Mouse (Mus musculus) MEL (cell line): ENCODE results near the gene Fkbp6. TPM values are rescaled to one million over a fixed set of nuclear protein-coding genes. Genes with fewer than 3 reads are reported as not detected.
A peak's percentile ranks its signal among the peaks of the same experiment; 100 is the strongest.
"Not testable (repeated sequence)": the region's sequence is repeated elsewhere in the genome, so short reads cannot be mapped to it uniquely, and the experiment has no call there.

ENCODE experiments used
- DNase-seq: peaks from one replicate; pipeline ENCODE4 v3.0.0; 2011; ENCODE audit warnings: low read depth, low spot score
- H3K27ac ChIP-seq: 2 replicates; pipeline ENCODE4 v1.5.1; 2012; ENCODE audit warnings: low read depth, mild to moderate bottlenecking, control low read depth, low read length, moderate library complexity; ENCODE audit not compliant: control insufficient read depth
- H3K27me3 ChIP-seq, 2 experiments: fragments of 150-350 bp in 1 of 2; sonication (generic) in 1 of 2; 2 replicates each; pipeline ENCODE4 v1.6.1; 2012; ENCODE audit warnings: low read length in 2 of 2, mild to moderate bottlenecking in 2 of 2, improper control_type of control experiment in 1 of 2, moderate library complexity in 1 of 2; ENCODE audit not compliant: insufficient read depth in 2 of 2, control insufficient read depth in 1 of 2
- H3K36me3 ChIP-seq, 2 experiments: 2 replicates each; pipeline ENCODE4 v1.6.1; 2012 to 2014; ENCODE audit warnings: low read length in 2 of 2, improper control_type of control experiment in 1 of 2, inconsistent platforms in 1 of 2, mild to moderate bottlenecking in 1 of 2; ENCODE audit not compliant: insufficient read depth in 2 of 2, control insufficient read depth in 1 of 2
- H3K4me1 ChIP-seq, 2 experiments: fragments of 150-350 bp in 1 of 2; sonication (generic) in 1 of 2; 2 replicates each; pipeline ENCODE4 v1.6.1; 2012; ENCODE audit warnings: low read length in 2 of 2, improper control_type of control experiment in 1 of 2, mild to moderate bottlenecking in 1 of 2; ENCODE audit not compliant: insufficient read depth in 2 of 2, control insufficient read depth in 1 of 2
- H3K4me3 ChIP-seq, 2 experiments: fragments of 150-350 bp in 1 of 2; sonication (generic) in 1 of 2; 2 replicates each; pipeline ENCODE4 v1.5.1; 2012; ENCODE audit warnings: low read depth in 2 of 2, low read length in 2 of 2, mild to moderate bottlenecking in 2 of 2, moderate library complexity in 2 of 2, control low read depth in 1 of 2, improper control_type of control experiment in 1 of 2; ENCODE audit not compliant: control insufficient read depth in 1 of 2, insufficient read depth in 1 of 2
- H3K79me2 ChIP-seq: 2 replicates; pipeline ENCODE4 v1.6.1; 2012; ENCODE audit warnings: mild to moderate bottlenecking, low read length, moderate library complexity; ENCODE audit not compliant: control insufficient read depth, poor library complexity, insufficient read depth
- H3K9ac ChIP-seq: 2 replicates; pipeline ENCODE4 v1.6.1; 2012; ENCODE audit warnings: low read depth, mild to moderate bottlenecking, control low read depth, low read length, moderate library complexity; ENCODE audit not compliant: control insufficient read depth, poor library complexity, severe bottlenecking
- H3K9me3 ChIP-seq: fragments of 150-350 bp; sonication (generic); replicated peaks from 2 replicates; pipeline ENCODE4 v1.6.1; 2012; ENCODE audit warnings: mild to moderate bottlenecking, low read length, improper control_type of control experiment, moderate library complexity; ENCODE audit not compliant: insufficient read depth
- BHLHE40 ChIP-seq: IDR thresholded peaks from 2 replicates; pipeline ENCODE4 v1.6.1; 2012; ENCODE audit warnings: low read depth, mild to moderate bottlenecking, inconsistent platforms, low read length, improper control_type of control experiment, borderline replicate concordance
- CHD1 ChIP-seq: IDR thresholded peaks from 2 replicates; pipeline ENCODE4 v1.6.1; 2012; ENCODE audit warnings: low read depth, mild to moderate bottlenecking, inconsistent platforms, low read length, improper control_type of control experiment
- CTCF ChIP-seq, 3 experiments: IDR thresholded peaks in 2 of 3; conservative IDR thresholded peaks in 1 of 3; 2 replicates each; pipeline ENCODE4 v1.5.1; 2011 to 2012; ENCODE audit warnings: low read length in 3 of 3, low read depth in 2 of 3, mild to moderate bottlenecking in 2 of 3, improper control_type of control experiment in 1 of 3, inconsistent platforms in 1 of 3, mixed read lengths in 1 of 3, moderate library complexity in 1 of 3; ENCODE audit not compliant: control insufficient read depth in 1 of 3, insufficient read depth in 1 of 3, poor library complexity in 1 of 3, severe bottlenecking in 1 of 3
- GATA1 ChIP-seq: IDR thresholded peaks from 2 replicates; pipeline ENCODE4 v1.6.1; 2011; ENCODE audit warnings: low read depth, low read length, improper control_type of control experiment
- HCFC1 ChIP-seq: IDR thresholded peaks from 2 replicates; pipeline ENCODE4 v1.6.1; 2012; ENCODE audit warnings: low read depth, mild to moderate bottlenecking, inconsistent platforms, low read length, improper control_type of control experiment, moderate library complexity
- JUND ChIP-seq: IDR thresholded peaks from 2 replicates; pipeline ENCODE4 v1.6.1; 2011; ENCODE audit warnings: low read depth, mild to moderate bottlenecking, improper control_type of control experiment, low read length
- KAT2A ChIP-seq: conservative IDR thresholded peaks from 2 replicates; pipeline ENCODE4 v1.6.1; 2012; ENCODE audit warnings: low read depth, low read length, improper control_type of control experiment, inconsistent platforms
- MAFK ChIP-seq: IDR thresholded peaks from 2 replicates; pipeline ENCODE4 v1.6.1; 2011; ENCODE audit warnings: low read depth, mild to moderate bottlenecking, low read length, improper control_type of control experiment, borderline replicate concordance
- MAZ ChIP-seq: IDR thresholded peaks from 2 replicates; pipeline ENCODE4 v1.6.1; 2012; ENCODE audit warnings: low read depth, mild to moderate bottlenecking, inconsistent platforms, low read length, improper control_type of control experiment
- MXI1 ChIP-seq: IDR thresholded peaks from 2 replicates; pipeline ENCODE4 v1.6.1; 2011; ENCODE audit warnings: mild to moderate bottlenecking, low read depth, low read length, improper control_type of control experiment
- POLR2A ChIP-seq, 2 experiments: IDR thresholded peaks; 2 replicates each; pipeline ENCODE4 v1.6.1; 2011 to 2012; ENCODE audit warnings: low read length in 2 of 2, mild to moderate bottlenecking in 2 of 2, control low read depth in 1 of 2, improper control_type of control experiment in 1 of 2, low read depth in 1 of 2, moderate library complexity in 1 of 2; ENCODE audit not compliant: control insufficient read depth in 1 of 2, insufficient read depth in 1 of 2, poor library complexity in 1 of 2
- POLR2AphosphoS2 ChIP-seq: IDR thresholded peaks from 2 replicates; pipeline ENCODE4 v1.6.1; 2011; ENCODE audit warnings: low read length, improper control_type of control experiment
- RCOR1 ChIP-seq: IDR thresholded peaks from 2 replicates; pipeline ENCODE4 v1.6.1; 2012; ENCODE audit warnings: low read depth, mild to moderate bottlenecking, inconsistent platforms, low read length, improper control_type of control experiment
- SMC3 ChIP-seq: IDR thresholded peaks from 2 replicates; pipeline ENCODE4 v1.6.1; 2011; ENCODE audit warnings: low read depth, low read length, improper control_type of control experiment
- TAL1 ChIP-seq: IDR thresholded peaks from 2 replicates; pipeline ENCODE4 v1.6.1; 2012; ENCODE audit warnings: mild to moderate bottlenecking, inconsistent platforms, low read length, moderate library complexity, mixed read lengths
- TBP ChIP-seq: IDR thresholded peaks from 2 replicates; pipeline ENCODE4 v1.8.0; 2011; ENCODE audit warnings: low read depth, low read length, improper control_type of control experiment
- USF1 ChIP-seq: IDR thresholded peaks from 2 replicates; pipeline ENCODE4 v1.6.1; 2014; ENCODE audit warnings: low read depth, mild to moderate bottlenecking, inconsistent platforms, low read length, improper control_type of control experiment, moderate library complexity
- ZC3H11A ChIP-seq: IDR thresholded peaks from 2 replicates; pipeline ENCODE4 v1.6.1; 2012; ENCODE audit warnings: low read depth, mild to moderate bottlenecking, inconsistent platforms, low read length, improper control_type of control experiment
- ZMIZ1 ChIP-seq: IDR thresholded peaks from 2 replicates; pipeline ENCODE4 v1.6.1; 2012; ENCODE audit warnings: low read depth, mild to moderate bottlenecking, inconsistent platforms, low read length, improper control_type of control experiment, moderate library complexity
- polyA plus RNA-seq, 2 experiments: library from polyadenylated mRNA; stranded (reverse) in 1 of 2; unstranded in 1 of 2; fragments of >175 nt in 1 of 2; fragments of >200 nt in 1 of 2; gene quantifications; 2 replicates each; pipeline versions ENCODE4 v1.2.1 to v1.2.4; 2012; ENCODE audit warnings: low replicate concordance in 2 of 2, low read depth in 1 of 2; ENCODE audit not compliant: insufficient read length in 2 of 2, insufficient read depth in 1 of 2, missing spikeins in 1 of 2
- total RNA-seq: library from RNA; depleted of rRNA; stranded (reverse); fragments of 300-350 nt; gene quantifications from 2 replicates; pipeline ENCODE4 v1.2.3, GENCODE M21; 2012

Fkbp6 gene
- total and polyA plus RNA-seq, 3 experiments: 0.10 to 0.19 TPM; not detected in 1

GRCm38 (mm10) chr5:135369787-135370654, 20.2 kb upstream of the Fkbp6 start, which contains the start of gene Nsun5 (continued):
- no peak for TF ChIP-seq CTCF (IDR thresholded peaks at IDR 0.05 in 2 of 3, conservative IDR thresholded peaks at IDR 0.05 in 1 of 3; ENCODE audit: control insufficient read depth in 1 of 3, insufficient read depth in 1 of 3, low read depth in 2 of 3, low read length in 3 of 3, poor library complexity in 1 of 3, severe bottlenecking in 1 of 3)
- 0 out of 2 replicates have a peak, but pooled peaks have one; percentile 2 for TF ChIP-seq GATA1
- TF ChIP-seq ZMIZ1: peak; percentile 86
- no peak for TF ChIP-seq ZC3H11A
- TF ChIP-seq KAT2A: peak; percentile 94
- TF ChIP-seq POLR2A (IDR thresholded peaks at IDR 0.05; ENCODE audit: control insufficient read depth in 1 of 2, insufficient read depth in 1 of 2, low read depth in 1 of 2, low read length in 2 of 2, poor library complexity in 1 of 2): peak; percentile 87 to 96
- TF ChIP-seq CHD1: no peak
- TF ChIP-seq POLR2AphosphoS2: peak; percentile 73
- TF ChIP-seq MAZ: 0 out of 2 replicates have a peak, but pooled peaks have one; percentile 54
- peak; percentile 80 for TF ChIP-seq TBP
- TF ChIP-seq, all 39 proteins: peak for 15

GRCm38 (mm10) chr5:135369196-135369595, 19.4 kb upstream of the Fkbp6 start:
- Histone ChIP-seq H3K4me3 (peak overlapping the region; percentile 61 to 90), H3K27ac (peak overlapping the region; percentile 90), H3K79me2 (peaks cover 19% of the 10 kb centered on the region), H3K9ac (peak overlapping the region; percentile 94)
- H3K9me3 ChIP-seq, H3K27me3 ChIP-seq, H3K36me3 ChIP-seq, H3K4me1 ChIP-seq: not testable (repeated sequence)
- DNase-seq: peak; percentile 38

- Histone ChIP-seq H3K9ac (no peak overlapping the region), H3K27ac (no peak overlapping the region), H3K4me3 (no peak overlapping the region), H3K4me1 (peaks cover 0 to 4% of the 10 kb centered on the region in 2 experiments; a peak in 3 of 4 replicates), H3K27me3 (no peaks in the 10 kb centered on the region), H3K79me2 (peaks cover 19% of the 10 kb centered on the region), H3K36me3 (no peaks in the 10 kb centered on the region; a peak in 1 of 4 replicates), H3K9me3 (no peaks in the 10 kb centered on the region)
- no peak for TF ChIP-seq HCFC1
- no peak for TF ChIP-seq BHLHE40
- no peak for TF ChIP-seq JUND
- no peak for TF ChIP-seq MXI1
- no peak for TF ChIP-seq SMC3
- TF ChIP-seq ZC3H11A: no peak
- TF ChIP-seq RCOR1: no peak
- TF ChIP-seq TBP: no peak
- no peak for TF ChIP-seq USF1
- no peak for TF ChIP-seq TAL1
- TF ChIP-seq CTCF (IDR thresholded peaks at IDR 0.05 in 2 of 3, conservative IDR thresholded peaks at IDR 0.05 in 1 of 3; ENCODE audit: control insufficient read depth in 1 of 3, insufficient read depth in 1 of 3, low read depth in 2 of 3, low read length in 3 of 3, poor library complexity in 1 of 3, severe bottlenecking in 1 of 3): no peak
- no peak for TF ChIP-seq MAFK
- no peak for DNase-seq
These were observed 18.5 kb upstream of the Fkbp6 start for GRCm38 (mm10) chr5:135368312-135368711.
